Mouse (Mus musculus): ENCODE results near the gene Zbtb37. TPM values are rescaled to one million over a fixed set of nuclear protein-coding genes. Genes with fewer than 3 reads are reported as not detected.

Gene Zbtb37
- polyA plus RNA-seq, 1 experiment from 2014 or later, result 9.0 TPM

Other genes starting within 250 kb of the Zbtb37 start
- 22.7 and 24.0 TPM in 2 replicates for gene Rabgap1l, start 241.6 kb downstream of the Zbtb37 start, polyA plus RNA-seq (2015; fragmentation: Nextera tagmentation; extraction: Ambion mirVana)
- 7.9 and 9.8 TPM in 2 replicates for gene Rc3h1, start 128.4 kb downstream of the Zbtb37 start, polyA plus RNA-seq (2015; fragmentation: Nextera tagmentation; extraction: Ambion mirVana)
- 2.3 and 3.7 TPM in 2 replicates for gene Serpinc1, start 56.3 kb downstream of the Zbtb37 start, polyA plus RNA-seq (2015; fragmentation: Nextera tagmentation; extraction: Ambion mirVana)
- 34.3 and 35.1 TPM in 2 replicates for gene Dars2, start 35.8 kb upstream of the Zbtb37 start, polyA plus RNA-seq (2015; fragmentation: Nextera tagmentation; extraction: Ambion mirVana)
- gene Cenpl, start 35.9 kb upstream of the Zbtb37 start, polyA plus RNA-seq (2015; fragmentation: Nextera tagmentation; extraction: Ambion mirVana), result 35.4 and 35.9 TPM in 2 replicates
- gene Klhl20, start 96.7 kb upstream of the Zbtb37 start, polyA plus RNA-seq (2015; fragmentation: Nextera tagmentation; extraction: Ambion mirVana), result 15.9 and 16.0 TPM in 2 replicates
- gene Ankrd45, start 107.8 kb upstream of the Zbtb37 start, polyA plus RNA-seq (2015; fragmentation: Nextera tagmentation; extraction: Ambion mirVana), result 0.83 and 1.0 TPM in 2 replicates
- not detected in 2 replicates for gene Tex50, start 124.5 kb upstream of the Zbtb37 start, polyA plus RNA-seq (2015; fragmentation: Nextera tagmentation; extraction: Ambion mirVana)
- 529 TPM in 2 replicates for gene Prdx6, start 216.4 kb upstream of the Zbtb37 start, polyA plus RNA-seq (2015; fragmentation: Nextera tagmentation; extraction: Ambion mirVana)

Measured in lung, embryonic 15.5 days (tissue).